Mouse (Mus musculus): ENCODE measurements around the gene Hist1h1e. TPM values are rescaled to one million over a fixed set of nuclear protein-coding genes. Genes with fewer than 3 reads are reported as not detected.

Hist1h1e gene
- total RNA-seq (2023), result 317 to 365 TPM (median 333 TPM) in 4 replicates

DNA sequence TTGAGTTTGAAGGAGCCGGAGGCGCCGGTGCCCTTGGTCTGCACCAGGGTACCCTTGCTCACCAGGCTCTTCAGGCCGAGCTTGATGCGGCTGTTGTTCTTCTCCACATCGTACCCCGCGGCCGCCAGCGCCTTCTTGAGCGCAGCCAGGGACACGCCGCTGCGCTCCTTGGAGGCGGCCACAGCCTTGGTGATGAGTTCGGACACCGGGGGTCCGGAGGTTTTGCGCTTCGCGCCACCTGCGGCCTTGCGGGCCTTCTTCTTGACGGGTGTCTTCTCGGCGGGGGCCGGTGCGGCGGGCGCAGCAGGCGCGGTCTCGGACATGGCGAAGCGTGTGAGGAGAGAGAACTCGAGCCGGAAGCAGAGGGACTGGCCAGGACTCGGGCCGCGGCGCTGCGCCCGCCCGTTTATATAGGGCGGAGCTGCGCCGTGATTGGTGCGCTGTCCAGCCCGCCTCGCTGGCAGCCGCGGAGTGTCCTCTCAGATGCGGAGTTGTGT, at the start of gene Hist1h1e:
TSS of gene Hist1h1e (minus strand) at position 384 of the 497 bp plus-strand sequence.

DNA sequence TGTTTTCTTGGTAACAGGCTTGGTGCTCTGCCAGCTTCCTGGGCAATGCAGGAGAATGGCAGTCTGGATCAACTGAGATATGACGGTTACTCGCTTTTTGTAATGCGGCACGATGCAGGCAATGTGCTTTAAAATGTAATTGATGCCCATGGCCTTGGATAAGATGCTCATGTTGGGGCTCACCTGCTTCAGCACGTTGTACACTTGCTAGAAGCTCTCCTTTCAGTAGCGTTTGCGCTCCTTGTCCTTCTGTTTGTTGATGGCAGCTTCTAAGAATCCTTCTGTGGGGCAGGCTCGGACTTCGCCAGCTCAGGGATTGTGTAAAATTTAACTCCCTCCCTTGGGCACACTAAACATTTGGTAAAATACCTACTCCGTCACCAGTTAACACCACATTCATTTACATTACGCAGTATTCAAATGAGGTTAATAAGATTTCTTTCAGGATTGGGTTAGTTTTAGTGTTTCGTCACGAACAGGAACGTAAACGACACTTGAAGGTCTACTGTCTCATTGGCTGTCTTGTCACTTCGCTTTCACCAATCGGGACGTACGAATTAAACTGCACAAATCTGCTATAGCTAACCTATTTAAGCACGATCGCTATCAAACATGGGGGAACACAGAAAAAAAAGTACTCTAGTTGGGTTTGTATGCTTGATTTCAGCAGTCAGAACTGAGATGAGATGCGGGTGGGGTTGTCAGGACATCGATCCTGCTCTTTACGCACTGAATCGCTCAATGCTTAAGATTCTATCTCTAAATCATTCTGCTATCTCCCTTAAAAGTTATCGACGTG, 1.4 kb downstream of the Hist1h1e start, which contains the start of gene Hist1h2be:
TSS of gene Hist1h2be (minus strand) at position 392 of the 799 bp plus-strand sequence.

DNA sequence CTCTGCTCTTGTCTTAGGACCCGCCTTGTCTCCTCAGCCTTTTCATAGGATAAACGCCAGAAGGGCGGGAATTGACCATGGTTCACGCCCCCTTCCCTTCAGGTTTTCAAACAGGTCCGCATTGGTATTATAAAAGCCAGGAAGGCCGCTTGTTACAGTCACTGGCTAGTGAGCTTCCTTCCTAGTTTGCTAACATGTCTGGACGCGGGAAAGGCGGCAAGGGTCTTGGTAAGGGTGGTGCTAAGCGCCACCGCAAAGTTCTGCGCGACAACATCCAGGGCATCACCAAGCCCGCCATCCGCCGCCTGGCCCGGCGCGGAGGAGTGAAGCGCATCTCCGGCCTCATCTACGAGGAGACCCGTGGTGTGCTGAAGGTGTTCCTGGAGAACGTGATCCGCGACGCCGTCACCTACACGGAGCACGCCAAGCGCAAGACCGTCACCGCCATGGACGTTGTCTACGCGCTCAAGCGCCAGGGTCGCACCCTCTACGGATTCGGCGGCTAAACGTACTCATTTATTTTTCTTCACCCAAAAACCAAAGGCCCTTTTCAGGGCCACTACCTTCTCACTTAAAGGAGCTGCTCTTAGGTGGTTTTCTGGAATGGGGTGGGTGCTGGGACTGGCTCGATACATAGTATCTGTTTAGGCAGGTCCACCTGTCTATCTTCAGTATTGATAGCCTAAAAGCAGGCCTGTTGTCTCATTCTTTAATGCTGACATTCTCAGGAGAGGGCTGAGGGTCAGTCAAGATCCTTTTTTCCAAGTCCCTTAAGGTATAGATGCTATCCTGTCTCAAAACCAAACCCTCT, 40.7 kb downstream of the Hist1h1e start, which contains the start of gene Hist1h4d:
TSS of gene Hist1h4d (plus strand) at position 191 of the 811 bp plus-strand sequence.

DNA sequence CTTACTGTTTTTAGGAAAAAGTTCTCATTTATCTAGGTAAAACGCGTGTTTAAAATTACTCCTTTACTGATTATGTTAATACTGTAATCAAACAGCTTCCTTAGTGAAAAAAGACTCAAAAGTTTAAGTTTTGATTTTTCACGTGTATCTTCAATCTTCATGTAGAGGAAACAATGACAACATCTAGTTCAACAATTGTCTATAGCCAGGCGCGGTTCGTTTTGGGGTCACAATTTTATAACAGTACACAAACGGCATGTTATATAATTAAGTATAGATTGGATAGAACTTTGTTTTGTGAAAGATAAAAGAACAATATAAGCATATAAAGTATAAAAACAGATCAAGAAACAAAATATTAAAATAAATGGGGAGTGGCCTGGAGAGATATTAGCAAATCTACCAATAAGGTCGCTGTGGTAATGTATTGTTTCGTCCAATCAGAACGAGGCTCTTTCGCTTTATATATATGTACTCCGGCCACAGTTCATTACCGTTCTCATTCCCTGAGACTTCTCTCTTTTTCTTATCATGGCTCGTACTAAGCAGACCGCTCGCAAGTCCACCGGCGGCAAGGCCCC, 47.0 kb downstream of the Hist1h1e start, which contains the start of gene Hist1h3d:
TSS of gene Hist1h3d (plus strand) at position 493 of the 581 bp plus-strand sequence.

DNA sequence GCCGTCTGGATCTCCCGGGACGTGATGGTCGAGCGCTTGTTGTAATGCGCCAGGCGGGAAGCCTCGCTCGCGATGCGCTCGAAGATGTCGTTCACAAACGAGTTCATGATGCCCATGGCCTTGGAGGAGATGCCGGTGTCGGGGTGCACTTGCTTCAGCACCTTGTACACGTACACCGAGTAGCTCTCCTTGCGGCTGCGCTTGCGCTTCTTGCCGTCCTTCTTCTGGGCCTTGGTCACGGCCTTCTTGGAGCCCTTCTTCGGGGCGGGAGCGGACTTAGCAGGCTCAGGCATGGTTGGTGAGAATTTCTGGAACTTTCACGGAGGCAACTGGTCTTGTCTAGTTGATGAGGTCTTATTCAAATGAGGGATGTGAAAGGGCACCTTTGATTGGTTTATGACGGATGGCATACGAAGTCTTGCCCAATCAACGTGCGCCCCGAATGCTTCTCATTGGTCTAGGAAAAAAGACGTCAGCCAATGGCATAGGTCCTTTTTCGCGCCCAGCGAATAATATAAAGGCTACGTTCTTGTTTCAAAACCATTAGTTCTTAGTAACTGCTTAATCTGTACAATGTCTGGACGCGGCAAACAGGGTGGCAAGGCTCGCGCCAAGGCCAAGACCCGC, 48.3 kb downstream of the Hist1h1e start, which contains the start of the genes Hist1h2bf and Hist1h2ad:
TSS of gene Hist1h2bf (minus strand) at position 299 of the 627 bp plus-strand sequence.
TSS of gene Hist1h2ad (plus strand) at position 484 of the 627 bp plus-strand sequence.

DNA sequence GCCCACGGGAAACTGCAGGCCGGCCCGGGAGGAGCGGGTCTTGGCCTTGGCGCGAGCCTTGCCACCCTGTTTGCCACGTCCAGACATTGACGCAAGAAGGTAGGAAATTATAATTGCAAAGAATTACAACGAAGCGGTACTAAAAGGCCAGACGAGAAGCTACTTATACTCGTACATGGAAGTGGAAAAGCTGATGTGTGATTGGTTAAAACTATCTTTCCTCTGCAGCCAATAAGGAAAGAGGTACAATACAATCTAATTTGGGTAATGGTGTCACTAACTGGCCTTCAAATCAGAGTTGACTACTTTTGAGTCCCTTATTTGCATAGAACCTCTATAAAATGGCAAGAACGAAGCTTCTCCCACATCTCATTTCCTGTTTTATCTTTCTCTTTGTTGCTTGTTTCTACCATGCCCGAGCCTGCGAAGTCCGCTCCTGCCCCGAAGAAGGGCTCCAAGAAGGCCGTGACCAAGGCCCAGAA, 51.3 kb downstream of the Hist1h1e start, which contains the start of the genes Hist1h2ae and Hist1h2bg:
TSS of gene Hist1h2ae (minus strand) at position 199 of the 482 bp plus-strand sequence.
TSS of gene Hist1h2bg (plus strand) at position 375 of the 482 bp plus-strand sequence.

Other genes starting within 250 kb of the Hist1h1e start
- gene Abt1, start 198.7 kb downstream of the Hist1h1e start, total RNA-seq (2023), result 18.2 to 20.1 TPM (median 19.1 TPM) in 4 replicates
- not detected in 4 replicates for gene Btn1a1, start 156.7 kb downstream of the Hist1h1e start, total RNA-seq (2023)
- gene Btn2a2, start 133.7 kb downstream of the Hist1h1e start, total RNA-seq (2023), result 0.63 to 1.2 TPM (median 0.94 TPM) in 4 replicates
- gene Hist1h4h, start 91.5 kb downstream of the Hist1h1e start, total RNA-seq (2023), result 312 to 413 TPM (median 355 TPM) in 4 replicates
- gene Hist1h2af, start 88.7 kb downstream of the Hist1h1e start, total RNA-seq (2023), result 8.2 to 18.3 TPM (median 14.4 TPM) in 4 replicates
- gene Hist1h3g, start 87.1 kb downstream of the Hist1h1e start, total RNA-seq (2023), result 4.0 to 5.5 TPM (median 4.9 TPM) in 3 of 4 replicates, not detected in the other
- gene Hist1h2bh, start 79.2 kb downstream of the Hist1h1e start, total RNA-seq (2023), result 9.7 to 15.7 TPM (median 11.4 TPM) in 4 replicates
- 116 to 135 TPM (median 127 TPM) in 4 replicates for gene Hist1h3f, start 78.5 kb downstream of the Hist1h1e start, total RNA-seq (2023)
- 64.1 to 86.2 TPM (median 72.6 TPM) in 4 replicates for gene Hist1h4f, start 70.9 kb downstream of the Hist1h1e start, total RNA-seq (2023)
- 20.7 to 25.2 TPM (median 22.9 TPM) in 4 replicates for gene Hist1h1d, start 69.3 kb downstream of the Hist1h1e start, total RNA-seq (2023)
- gene Hist1h3e, start 60.2 kb downstream of the Hist1h1e start, total RNA-seq (2023), result 302 to 339 TPM (median 312 TPM) in 4 replicates
- 20.2 to 28.2 TPM (median 23.3 TPM) in 4 replicates for gene Hist1h2ae, start 51.3 kb downstream of the Hist1h1e start, total RNA-seq (2023)
- 455 to 535 TPM (median 493 TPM) in 4 replicates for gene Hist1h2bg, start 51.2 kb downstream of the Hist1h1e start, total RNA-seq (2023)
- 223 to 279 TPM (median 234 TPM) in 4 replicates for gene Hist1h2bf, start 48.4 kb downstream of the Hist1h1e start, total RNA-seq (2023)
- gene Hist1h2ad, start 48.2 kb downstream of the Hist1h1e start, total RNA-seq (2023), result 18.6 to 61.8 TPM (median 42.9 TPM) in 4 replicates
- 33.1 to 41.7 TPM (median 35.9 TPM) in 4 replicates for gene Hist1h3d, start 46.8 kb downstream of the Hist1h1e start, total RNA-seq (2023)
- gene Hist1h4d, start 41.0 kb downstream of the Hist1h1e start, total RNA-seq (2023), result 149 to 174 TPM (median 170 TPM) in 4 replicates
- gene Hist1h2be, start 1.4 kb downstream of the Hist1h1e start, total RNA-seq (2023), result 31.4 to 39.8 TPM (median 37.8 TPM) in 4 replicates
- gene Hist1h2ac, start 61.4 kb upstream of the Hist1h1e start, total RNA-seq (2023), result 9.3 to 10.9 TPM (median 9.8 TPM) in 4 replicates
- 16.6 to 23.0 TPM (median 18.7 TPM) in 4 replicates for gene Hist1h2bc, start 61.6 kb upstream of the Hist1h1e start, total RNA-seq (2023)
- 0.67 to 1.3 TPM in 2 of 4 replicates, not detected in the others for gene Hist1h1t, start 73.3 kb upstream of the Hist1h1e start, total RNA-seq (2023)
- 174 to 205 TPM (median 189 TPM) in 4 replicates for gene Hist1h4c, start 75.9 kb upstream of the Hist1h1e start, total RNA-seq (2023)
- 0.48 to 1.5 TPM (median 1.1 TPM) in 4 replicates for gene Hfe, start 88.3 kb upstream of the Hist1h1e start, total RNA-seq (2023)
- 857 to 1,008 TPM (median 880 TPM) in 4 replicates for gene Hist1h1c, start 116.2 kb upstream of the Hist1h1e start, total RNA-seq (2023)
- gene Hist1h3c, start 123.0 kb upstream of the Hist1h1e start, total RNA-seq (2023), result 9.0 to 14.7 TPM (median 11.7 TPM) in 4 replicates
- gene Hist1h2bb, start 124.2 kb upstream of the Hist1h1e start, total RNA-seq (2023), result 65.5 to 82.0 TPM (median 72.9 TPM) in 4 replicates
- gene Hist1h2ab, start 128.6 kb upstream of the Hist1h1e start, total RNA-seq (2023), result 38.9 to 112 TPM (median 74.0 TPM) in 4 replicates
- 29.5 to 64.1 TPM (median 35.4 TPM) in 4 replicates for gene Hist1h3b, start 129.7 kb upstream of the Hist1h1e start, total RNA-seq (2023)
- gene Hist1h4b, start 134.5 kb upstream of the Hist1h1e start, total RNA-seq (2023), result 81.8 to 123 TPM (median 110 TPM) in 4 replicates
- 189 to 269 TPM (median 202 TPM) in 4 replicates for gene Hist1h4a, start 138.7 kb upstream of the Hist1h1e start, total RNA-seq (2023)
- gene Hist1h3a, start 139.8 kb upstream of the Hist1h1e start, total RNA-seq (2023), result 385 to 444 TPM (median 390 TPM) in 4 replicates
- gene Hist1h1a, start 141.1 kb upstream of the Hist1h1e start, total RNA-seq (2023), result 35.5 to 38.6 TPM (median 37.0 TPM) in 4 replicates
- gene Trim38, start 147.4 kb upstream of the Hist1h1e start, total RNA-seq (2023), result not detected in 4 replicates
- not detected in 4 replicates for gene Slc17a2, start 184.4 kb upstream of the Hist1h1e start, total RNA-seq (2023)
- gene Slc17a3, start 216.9 kb upstream of the Hist1h1e start, total RNA-seq (2023), result not detected in 4 replicates
- gene Slc17a1, start 245.2 kb upstream of the Hist1h1e start, total RNA-seq (2023), result not detected in 4 replicates